Mouse (Mus musculus): ENCODE measurements around the gene Pacs1. TPM values are rescaled to one million over a fixed set of nuclear protein-coding genes. Genes with fewer than 3 reads are reported as not detected.

Gene Pacs1
- total and polyA plus RNA-seq, 2 experiments from 2014 or later: 49.9 to 124 TPM

DNA sequence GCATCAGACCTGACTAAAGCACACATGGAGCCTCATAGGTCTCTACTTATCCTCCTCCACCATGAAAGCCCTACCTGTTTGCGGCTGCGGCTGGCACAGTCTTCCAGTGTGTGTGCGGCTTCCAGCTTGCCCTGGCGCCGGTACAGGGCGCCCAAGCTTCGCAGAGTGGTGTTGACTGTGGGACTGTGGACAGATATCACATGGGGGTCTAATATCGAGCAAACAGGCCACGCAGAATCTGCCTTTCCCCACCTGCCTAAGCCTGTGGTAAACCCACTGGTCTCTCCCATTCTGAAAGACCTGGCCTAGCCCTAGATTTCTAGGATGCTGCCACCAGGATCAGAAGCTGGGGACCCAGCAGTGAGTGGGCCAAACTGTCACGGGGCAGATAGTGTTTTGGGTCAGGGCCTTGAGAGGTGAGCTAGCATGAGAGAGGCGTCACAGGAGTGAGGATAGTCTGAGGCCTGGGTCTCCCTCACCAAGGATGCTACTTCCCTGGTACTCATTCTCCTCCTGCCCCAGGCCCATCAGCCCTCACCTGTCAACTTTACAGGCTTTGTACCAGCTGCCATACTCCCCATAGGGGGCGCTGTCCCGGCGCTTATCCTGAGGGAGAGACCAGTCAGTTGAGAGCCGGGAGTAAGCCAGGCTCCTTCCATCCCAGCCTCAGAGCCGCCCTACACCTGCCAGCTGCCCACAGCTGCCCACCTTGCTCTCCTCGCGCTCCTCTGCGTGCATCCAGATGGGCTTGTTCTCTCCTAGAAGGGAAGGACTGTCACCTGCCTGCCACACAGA lies 163.1 kb downstream of the Pacs1 start:
- 75% methylated on average over 19 of the region's 19 CpGs for WGBS
- no peak overlapping the region for H3K27ac ChIP-seq (ENCODE audit: low read depth, low read length)
- H3K9me3 ChIP-seq (ENCODE audit: low read length): no peaks in the 10 kb centered on the region
- no peak overlapping the region for H3K4me2 ChIP-seq (ENCODE audit: low read depth, low read length, poor library complexity, severe bottlenecking)
- H3K36me3 ChIP-seq (ENCODE audit: insufficient read depth, low read length): peaks cover 59% of the 10 kb centered on the region
- peak; percentile 58 for TF ChIP-seq CTCF (IDR thresholded peaks at IDR 0.05)
- no peaks in the 10 kb centered on the region for H3K4me1 ChIP-seq (ENCODE audit: insufficient read depth, low read length)
- no peak overlapping the region for H3K4me3 ChIP-seq (ENCODE audit: low read depth, low read length)
- no peak overlapping the region for H3K9ac ChIP-seq (replicated peaks; ENCODE audit: low read length, poor library complexity, severe bottlenecking)
- no peak for ATAC-seq (ENCODE audit: low FRiP score)
- no peak for DNase-seq (ENCODE audit: low spot score)
- H3K27me3 ChIP-seq (ENCODE audit: insufficient read depth, low read length): no peaks in the 10 kb centered on the region

DNA sequence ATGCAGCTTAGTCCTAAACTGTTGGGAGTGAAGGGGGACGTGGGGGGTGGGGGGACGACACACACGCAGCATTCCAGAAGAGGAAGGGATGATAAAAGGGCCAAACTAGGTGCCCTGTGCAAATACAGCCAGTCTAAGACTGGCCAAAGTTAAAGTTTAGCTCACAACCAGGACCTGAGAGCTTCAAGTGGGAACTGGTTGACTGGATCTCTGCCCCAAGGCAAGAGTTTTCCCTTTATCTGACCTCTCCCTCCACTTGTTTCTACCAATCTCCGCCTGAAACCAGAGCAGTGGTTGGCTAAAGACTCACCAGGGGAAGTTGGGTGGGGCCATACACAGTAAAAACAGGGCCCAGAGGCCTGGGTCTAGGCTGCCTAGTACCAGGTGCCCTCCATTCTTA lies 164.2 kb downstream of the Pacs1 start:
- peaks cover 66% of the 10 kb centered on the region for H3K36me3 ChIP-seq (ENCODE audit: insufficient read depth, low read length)
- no peaks in the 10 kb centered on the region for H3K4me1 ChIP-seq (ENCODE audit: insufficient read depth, low read length)

DNA sequence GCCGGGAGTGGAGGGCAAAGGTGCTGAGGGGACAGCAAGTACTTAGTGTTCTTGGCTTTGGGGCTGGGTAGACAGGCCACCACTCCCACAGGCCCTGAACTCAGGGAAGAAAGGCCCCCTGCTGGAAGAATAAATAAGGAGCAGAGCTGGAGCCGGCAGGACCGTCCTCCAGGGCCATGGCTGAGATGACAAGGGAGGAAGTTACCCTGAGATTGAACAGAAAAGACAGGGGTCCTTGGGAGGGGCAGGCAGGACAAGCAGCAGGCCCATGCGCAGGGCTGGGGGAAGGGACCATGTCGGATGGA lies 164.7 kb downstream of the Pacs1 start:
- H3K4me3 ChIP-seq (ENCODE audit: low read depth, low read length): no peak overlapping the region
- no peaks in the 10 kb centered on the region for H3K9me3 ChIP-seq (ENCODE audit: low read length)
- peaks cover 67% of the 10 kb centered on the region for H3K36me3 ChIP-seq (ENCODE audit: insufficient read depth, low read length)
- ATAC-seq (ENCODE audit: low FRiP score): no peak
- no peaks in the 10 kb centered on the region for H3K4me1 ChIP-seq (ENCODE audit: insufficient read depth, low read length)
- H3K9ac ChIP-seq (replicated peaks; ENCODE audit: low read length, poor library complexity, severe bottlenecking): no peak overlapping the region
- peak; percentile 66 for TF ChIP-seq CTCF (IDR thresholded peaks at IDR 0.05)
- no peaks in the 10 kb centered on the region for H3K27me3 ChIP-seq (ENCODE audit: insufficient read depth, low read length)
- WGBS: 16% methylated on average over 5 of the region's 5 CpGs
- peak; percentile 51 for DNase-seq (ENCODE audit: low spot score)
- H3K4me2 ChIP-seq (ENCODE audit: low read depth, low read length, poor library complexity, severe bottlenecking): no peak overlapping the region
- 0 out of 2 replicates have a peak overlapping the region, but pooled peaks have one; percentile 3 for H3K27ac ChIP-seq (ENCODE audit: low read depth, low read length)

More for the DNA sequence above, 164.2 kb downstream of the Pacs1 start:
- H3K9me3 ChIP-seq (ENCODE audit: low read length): no peaks in the 10 kb centered on the region
- no peak for TF ChIP-seq CTCF (IDR thresholded peaks at IDR 0.05)
- WGBS: 73% methylated on average over 4 of the region's 4 CpGs
- ATAC-seq (ENCODE audit: low FRiP score) (no peak), DNase-seq (ENCODE audit: low spot score) (no peak)
- H3K9ac ChIP-seq (replicated peaks; ENCODE audit: low read length, poor library complexity, severe bottlenecking): no peak overlapping the region
- H3K4me3 ChIP-seq (ENCODE audit: low read depth, low read length): no peak overlapping the region
- no peak overlapping the region for H3K27ac ChIP-seq (ENCODE audit: low read depth, low read length)
- no peak overlapping the region for H3K4me2 ChIP-seq (ENCODE audit: low read depth, low read length, poor library complexity, severe bottlenecking)
- H3K27me3 ChIP-seq (ENCODE audit: insufficient read depth, low read length): no peaks in the 10 kb centered on the region

DNA sequence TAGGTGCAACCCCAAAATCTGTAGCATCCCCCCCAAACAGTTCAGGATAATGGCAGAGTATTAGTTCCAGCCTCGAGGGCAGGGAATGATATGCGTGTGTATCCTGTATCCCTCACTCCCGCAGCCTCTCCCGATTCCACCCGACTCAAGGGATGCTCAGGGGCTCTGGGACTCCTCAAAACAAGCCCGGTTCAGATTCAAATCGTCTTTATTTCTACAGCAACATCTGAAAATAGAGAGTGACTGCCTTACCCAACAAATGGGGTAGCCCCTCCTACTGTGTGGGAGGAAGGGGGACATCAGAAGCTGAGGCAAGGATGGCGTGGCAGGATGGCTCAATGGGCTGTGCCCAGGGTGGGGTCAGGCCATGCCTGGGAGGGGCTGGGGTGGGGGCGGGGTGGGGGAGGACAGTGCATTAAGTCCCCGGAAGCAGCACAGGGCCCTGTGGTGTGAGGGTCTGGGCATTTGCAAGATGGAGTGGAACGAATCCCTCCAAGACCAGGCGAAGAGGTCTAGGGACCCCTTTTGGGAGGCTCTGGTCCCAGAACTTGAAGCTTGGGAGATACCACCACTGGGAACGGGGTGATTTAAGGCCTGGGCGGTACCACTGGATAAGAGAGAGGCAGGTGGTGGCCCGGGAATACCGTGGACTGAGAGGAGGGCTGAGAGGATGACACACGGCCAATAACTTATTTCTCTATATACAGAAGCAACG lies 165.2 kb downstream of the Pacs1 start:
- no peak overlapping the region for H3K4me3 ChIP-seq (ENCODE audit: low read depth, low read length)
- no peaks in the 10 kb centered on the region for H3K9me3 ChIP-seq (ENCODE audit: low read length)
- no peak for TF ChIP-seq CTCF (IDR thresholded peaks at IDR 0.05)
- H3K9ac ChIP-seq (replicated peaks; ENCODE audit: low read length, poor library complexity, severe bottlenecking): no peak overlapping the region
- H3K27ac ChIP-seq (ENCODE audit: low read depth, low read length): 0 out of 2 replicates have a peak overlapping the region, but pooled peaks have one; percentile 3
- no peaks in the 10 kb centered on the region for H3K4me1 ChIP-seq (ENCODE audit: insufficient read depth, low read length)
- ATAC-seq (ENCODE audit: low FRiP score): no peak
- H3K27me3 ChIP-seq (ENCODE audit: insufficient read depth, low read length): no peaks in the 10 kb centered on the region
- WGBS: 76% methylated on average over 17 of the region's 18 CpGs
- no peak overlapping the region for H3K4me2 ChIP-seq (ENCODE audit: low read depth, low read length, poor library complexity, severe bottlenecking)
- H3K36me3 ChIP-seq (ENCODE audit: insufficient read depth, low read length): peaks cover 69% of the 10 kb centered on the region
- DNase-seq (ENCODE audit: low spot score): no peak

DNA sequence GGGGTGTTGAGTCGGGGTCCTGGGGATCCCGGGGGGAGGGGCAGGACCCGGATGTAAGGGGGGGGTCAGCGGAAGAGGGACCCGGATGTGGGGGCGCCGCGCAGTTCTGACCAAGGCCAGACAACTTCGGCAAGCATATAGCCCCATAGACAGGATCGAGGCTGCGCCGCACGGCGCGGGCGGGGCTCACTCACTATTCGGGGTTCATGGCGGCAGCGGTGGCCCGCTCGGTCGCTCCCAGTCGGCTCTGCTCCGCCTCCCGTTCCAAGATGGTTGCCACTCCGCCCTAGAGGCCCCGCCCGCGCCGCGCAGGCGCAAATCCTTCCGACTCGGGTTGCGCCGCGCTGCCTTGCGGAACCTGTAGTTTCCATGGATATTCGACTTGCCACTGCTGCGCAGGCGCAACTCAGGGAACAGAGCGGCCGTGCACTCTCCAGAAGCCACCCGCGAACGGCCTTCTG lies 166.2 kb downstream of the Pacs1 start, which contains the start of gene Rab1b:
Rab1b (minus strand) TSS at position 342 of the 461 bp plus-strand sequence.
- H3K4me1 ChIP-seq (ENCODE audit: insufficient read depth, low read length): no peaks in the 10 kb centered on the region

DNA sequence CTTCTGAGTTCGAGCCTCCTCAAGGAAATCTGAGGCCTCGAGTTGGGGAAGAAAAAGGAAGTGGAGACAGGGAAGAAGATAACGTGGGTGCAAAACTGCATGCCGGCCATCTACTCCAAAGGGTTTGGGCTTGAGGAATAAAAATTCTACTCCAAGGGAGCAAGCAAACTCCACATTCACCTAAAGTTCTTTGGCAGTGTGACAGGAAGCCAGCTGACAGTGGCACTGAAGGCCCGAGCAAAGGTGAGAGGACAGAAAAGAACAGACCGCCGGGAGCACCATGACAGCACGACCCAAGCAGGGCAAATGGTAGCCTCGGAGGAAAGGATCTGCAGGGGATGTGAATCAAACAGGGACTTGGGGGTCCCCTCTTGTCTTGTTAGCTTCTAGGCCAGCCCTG lies 166.8 kb downstream of the Pacs1 start:
- Histone ChIP-seq H3K4me2 (ENCODE audit: low read depth, low read length, poor library complexity, severe bottlenecking) (peak overlapping the region; percentile 52), H3K9ac (replicated peaks; ENCODE audit: low read length, poor library complexity, severe bottlenecking) (peak overlapping the region; percentile 87), H3K9me3 (ENCODE audit: low read length) (no peaks in the 10 kb centered on the region), H3K4me3 (ENCODE audit: low read depth, low read length) (peak overlapping the region; percentile 70), H3K27me3 (ENCODE audit: insufficient read depth, low read length) (no peaks in the 10 kb centered on the region), H3K27ac (ENCODE audit: low read depth, low read length) (peak overlapping the region; percentile 96), H3K36me3 (ENCODE audit: insufficient read depth, low read length) (peaks cover 70% of the 10 kb centered on the region), H3K4me1 (ENCODE audit: insufficient read depth, low read length) (no peaks in the 10 kb centered on the region)
- ATAC-seq (ENCODE audit: low FRiP score) (no peak), DNase-seq (ENCODE audit: low spot score) (no peak)
- 17% methylated on average over 9 of the region's 9 CpGs for WGBS
- TF ChIP-seq CTCF (IDR thresholded peaks at IDR 0.05): no peak

More for the DNA sequence above, 166.2 kb downstream of the Pacs1 start, which contains the start of gene Rab1b:
- peak; percentile 94 for ATAC-seq (ENCODE audit: low FRiP score)
- peak within 1 kb of the TSS; percentile 70 for H3K4me3 ChIP-seq (ENCODE audit: low read depth, low read length)
- H3K27ac ChIP-seq (ENCODE audit: low read depth, low read length): peak within 1 kb of the TSS; percentile 96
- DNase-seq (ENCODE audit: low spot score): peak; percentile 99
- H3K9ac ChIP-seq (replicated peaks; ENCODE audit: low read length, poor library complexity, severe bottlenecking): peak within 1 kb of the TSS; percentile 87
- H3K27me3 ChIP-seq (ENCODE audit: insufficient read depth, low read length): no peaks in the 10 kb centered on the region
- peak within 1 kb of the TSS; percentile 52 for H3K4me2 ChIP-seq (ENCODE audit: low read depth, low read length, poor library complexity, severe bottlenecking)
- H3K36me3 ChIP-seq (ENCODE audit: insufficient read depth, low read length): peaks cover 70% of the 10 kb centered on the region
- under 1% methylated on average over 41 of the region's 46 CpGs for WGBS
- TF ChIP-seq CTCF (IDR thresholded peaks at IDR 0.05): peak; percentile 15; the same call in 1 of the 2 replicates
- no peaks in the 10 kb centered on the region for H3K9me3 ChIP-seq (ENCODE audit: low read length)
